Mouse (Mus musculus) adrenal gland, adult (tissue): ENCODE results near the gene Scap.
A peak's percentile ranks its signal among the peaks of the same experiment; 100 is the strongest.

Experiments
- DNase-seq, 2 experiments: peaks; one replicate each; pipeline ENCODE4 v3.0.0; 2022 to 2023; ENCODE audit warnings: low spot score in 1 of 2; ENCODE audit not compliant: inconsistent age in 2 of 2

Scap gene

DNA sequence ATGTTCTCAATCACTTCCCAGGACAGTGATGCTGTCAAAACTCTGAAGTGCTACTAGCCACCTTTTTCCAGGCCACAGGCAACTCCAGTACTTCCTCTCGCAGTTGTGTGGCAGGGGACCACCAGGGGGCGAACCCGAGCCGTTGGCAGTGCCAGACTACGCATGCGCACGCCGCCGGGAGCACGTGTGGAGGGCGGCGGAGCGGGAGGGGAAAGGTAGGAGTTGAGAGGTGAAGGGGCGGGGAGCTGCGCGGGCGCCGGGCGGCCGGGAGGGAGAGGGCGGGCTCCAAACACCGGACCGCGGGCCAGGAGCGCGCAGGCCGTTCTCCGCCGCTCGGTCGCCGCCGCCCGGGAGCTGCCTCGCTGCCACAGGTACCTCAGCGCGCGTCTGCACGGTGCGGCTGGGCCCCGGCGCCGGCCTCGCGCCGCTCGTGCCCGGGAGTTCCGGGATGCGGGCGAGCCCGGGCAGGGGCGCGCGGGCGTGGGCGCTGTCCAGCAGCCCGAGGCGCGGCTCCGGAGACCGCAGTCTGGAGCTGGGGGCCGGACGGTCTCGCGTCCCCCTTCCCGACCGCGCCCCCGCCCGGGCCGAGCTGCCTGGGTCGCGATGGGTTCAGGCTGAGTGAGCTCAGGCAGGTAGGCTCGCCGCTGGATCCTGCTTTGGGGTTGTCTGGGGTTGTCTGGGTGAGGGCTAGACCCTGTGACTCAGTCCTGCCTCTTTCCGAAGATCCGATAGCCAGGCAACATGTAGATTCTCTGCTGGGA is at the start of gene Scap:
Gene Scap (plus strand): TSS at position 154 of the 761 bp plus-strand sequence.
- DNase-seq: peak; percentile 97 to 100

DNA sequence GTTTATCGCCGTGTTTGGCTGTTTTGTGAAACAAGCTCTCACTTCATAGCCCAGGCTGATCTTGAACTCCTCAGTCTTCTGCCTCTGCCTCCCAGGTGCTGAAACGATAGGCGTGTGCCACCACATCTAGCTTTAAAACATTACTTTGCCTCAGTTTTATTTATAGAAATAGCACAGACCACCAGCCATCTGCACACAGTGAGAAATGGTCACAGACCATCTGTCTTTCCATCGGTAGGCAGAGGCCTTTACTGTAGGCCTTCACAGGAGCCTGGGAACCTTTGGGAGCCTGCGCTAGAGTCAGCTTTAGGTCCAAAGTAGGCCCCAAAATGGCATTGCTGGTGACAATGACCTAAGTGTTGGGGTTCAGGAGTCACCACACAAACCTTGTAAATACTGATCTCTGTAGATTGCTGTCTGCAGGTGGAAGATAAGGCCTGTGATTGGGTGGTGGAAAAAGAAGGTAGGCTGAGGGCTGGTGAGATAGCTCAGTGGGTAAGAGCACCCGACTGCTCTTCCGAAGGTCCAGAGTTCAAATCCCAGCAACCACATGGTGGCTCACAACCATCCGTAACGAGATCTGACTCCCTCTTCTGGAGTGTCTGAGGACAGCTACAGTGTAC is 48.9 kb upstream of the Scap start:
- no peak for DNase-seq

DNA sequence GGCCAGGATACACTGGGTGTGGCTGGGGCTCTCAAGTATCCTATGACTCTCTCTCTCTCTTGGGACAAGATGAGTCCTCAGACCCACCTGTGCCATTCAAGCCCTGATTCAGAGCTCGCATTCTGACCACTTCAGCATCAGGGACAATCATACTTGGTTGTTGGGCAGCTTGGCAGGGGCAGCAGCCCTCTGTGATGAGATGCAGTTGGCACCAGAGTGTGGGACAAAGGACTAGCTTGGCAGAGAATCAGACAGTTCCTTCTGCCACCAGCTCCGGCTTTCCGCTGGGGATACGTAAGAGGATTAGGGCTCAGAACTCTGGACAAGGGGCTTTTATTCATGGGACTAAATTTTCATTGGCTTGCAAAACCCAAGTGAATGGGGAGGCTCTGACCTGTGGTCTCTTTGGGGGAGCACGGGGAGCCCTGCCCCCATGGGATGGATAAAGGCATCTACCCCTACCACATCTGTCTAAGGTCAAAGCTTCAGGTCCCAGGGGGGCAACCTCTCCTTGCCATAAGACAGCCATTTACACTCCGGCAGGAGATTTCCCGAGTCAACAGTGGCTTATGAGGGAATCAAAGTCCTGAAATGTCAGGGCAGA is 45.7 kb upstream of the Scap start:
- no peak for DNase-seq

DNA sequence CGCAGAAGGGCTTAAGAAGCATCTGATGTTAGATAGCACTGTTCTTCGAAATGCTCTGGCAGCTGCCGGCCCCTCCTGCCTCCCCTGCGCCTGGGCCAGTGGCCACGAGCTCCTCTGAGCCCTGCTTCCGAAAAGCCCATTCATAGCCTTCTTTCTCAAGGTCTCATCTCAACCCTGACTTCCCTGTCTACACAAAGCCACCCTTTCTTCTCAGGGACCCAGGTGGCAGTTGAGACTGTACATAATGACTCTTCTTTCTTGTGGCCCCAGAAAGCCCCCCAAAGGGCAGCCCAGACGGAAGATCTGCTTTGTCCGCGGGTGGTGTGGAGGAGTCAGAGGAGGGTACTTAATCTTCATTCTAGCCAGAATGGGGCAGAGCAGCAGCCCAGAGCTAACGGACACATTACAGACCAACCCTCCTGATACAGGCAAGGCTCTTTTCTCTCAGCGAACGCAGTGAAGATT is 39.8 kb upstream of the Scap start:
- peak in 1 of 2 experiments; percentile 60 for DNase-seq

DNA sequence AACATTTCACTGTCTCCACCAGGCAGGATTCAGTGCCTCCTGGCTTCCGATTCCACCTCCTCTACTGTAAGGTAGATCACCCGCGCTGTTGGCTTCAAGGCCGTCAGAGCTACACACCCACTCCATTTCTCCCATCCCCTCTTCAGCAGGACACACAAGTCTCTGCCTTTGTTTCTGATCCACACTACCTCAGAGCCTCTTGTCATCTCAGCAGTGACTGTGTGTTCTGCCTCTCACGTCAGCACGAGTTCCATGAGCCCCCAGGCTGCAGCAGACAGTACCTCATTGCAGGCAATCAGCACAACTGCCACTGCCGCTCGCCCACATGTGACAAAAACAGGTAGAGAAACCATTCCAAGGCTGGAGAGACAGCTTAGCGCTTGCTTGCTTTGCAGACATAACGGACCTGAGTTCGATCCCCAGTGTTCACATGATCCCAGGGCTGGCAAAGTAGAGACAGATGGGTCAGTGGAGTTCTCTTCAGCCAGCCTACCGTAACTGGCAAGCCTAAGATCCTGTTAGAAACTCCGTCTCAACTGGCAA is 39.1 kb upstream of the Scap start:
- DNase-seq: no peak

DNA sequence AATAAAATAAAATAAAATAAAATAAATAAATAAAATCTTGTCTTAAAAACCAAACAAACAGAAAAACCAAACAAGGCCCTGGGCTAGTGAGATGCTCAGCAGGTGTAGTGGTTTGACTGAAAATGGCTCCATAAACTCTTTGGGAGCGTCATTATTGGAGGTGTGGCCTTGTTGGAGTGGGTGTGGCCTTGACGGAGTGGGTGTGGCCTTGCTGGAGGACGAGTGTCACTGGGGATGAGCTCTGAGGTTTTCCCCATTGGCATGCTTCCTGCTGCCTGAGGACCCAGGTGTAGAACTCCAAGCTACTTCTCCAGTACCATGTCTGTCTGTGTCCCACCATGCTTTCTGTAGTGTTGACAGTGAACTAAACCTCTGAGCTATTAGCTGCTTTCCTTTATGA is 38.3 kb upstream of the Scap start:
- DNase-seq: no peak

DNA sequence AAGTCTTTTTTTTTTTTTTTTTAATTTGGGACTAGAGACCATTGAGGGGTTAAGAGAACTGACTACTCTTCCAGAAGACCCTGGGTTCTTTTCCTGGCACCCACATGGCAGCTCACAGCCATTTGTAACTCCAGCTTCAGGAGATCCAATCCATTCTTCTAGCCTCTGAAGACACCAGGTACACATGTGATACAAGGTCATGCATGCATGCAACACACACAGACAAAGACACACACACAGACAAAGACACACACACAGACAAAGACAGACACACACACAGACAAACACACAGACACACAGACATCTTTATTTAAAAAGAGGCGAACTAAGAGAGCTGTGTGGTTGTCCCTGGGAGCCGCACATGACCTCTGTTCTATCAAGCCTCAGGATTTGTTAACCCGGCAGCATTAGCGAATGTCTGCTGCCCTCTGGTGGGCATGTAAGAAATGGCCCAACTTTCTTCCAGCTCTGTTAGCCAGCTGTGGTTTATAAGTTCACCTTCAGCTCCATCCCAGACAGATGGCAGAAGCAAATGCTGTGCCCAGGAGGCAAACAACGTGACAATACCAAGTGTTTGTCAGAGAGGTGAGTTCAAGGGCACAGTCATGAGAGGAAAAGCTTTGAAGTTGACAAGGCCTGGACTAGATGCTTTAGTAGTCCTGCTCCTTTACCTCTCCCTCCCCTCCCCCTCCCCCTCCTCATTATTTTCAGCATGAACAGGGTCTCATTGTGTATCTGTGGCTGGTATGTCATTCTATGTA is 36.0 kb upstream of the Scap start:
- DNase-seq: peak; percentile 86 to 95

DNA sequence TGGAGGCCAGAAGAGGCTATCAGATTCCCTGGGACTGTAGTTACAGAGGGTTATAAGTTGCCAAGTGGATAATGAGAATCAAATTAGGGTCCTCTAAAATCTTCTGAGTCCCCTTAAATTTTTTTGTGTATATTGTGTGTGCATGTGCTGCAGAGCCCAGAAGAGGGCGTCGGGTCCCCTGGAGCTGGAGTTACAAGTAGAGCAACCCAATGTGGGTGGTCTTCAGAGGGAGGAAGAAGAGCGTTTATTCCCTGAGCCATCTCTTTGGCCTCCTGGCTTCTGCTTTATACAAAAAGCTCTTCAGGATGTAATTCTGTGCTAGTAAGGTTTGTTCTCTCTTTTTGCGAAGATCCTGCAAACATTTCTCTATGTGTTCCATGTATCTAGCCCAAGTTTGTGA is 28.6 kb upstream of the Scap start:
- no peak for DNase-seq

DNA sequence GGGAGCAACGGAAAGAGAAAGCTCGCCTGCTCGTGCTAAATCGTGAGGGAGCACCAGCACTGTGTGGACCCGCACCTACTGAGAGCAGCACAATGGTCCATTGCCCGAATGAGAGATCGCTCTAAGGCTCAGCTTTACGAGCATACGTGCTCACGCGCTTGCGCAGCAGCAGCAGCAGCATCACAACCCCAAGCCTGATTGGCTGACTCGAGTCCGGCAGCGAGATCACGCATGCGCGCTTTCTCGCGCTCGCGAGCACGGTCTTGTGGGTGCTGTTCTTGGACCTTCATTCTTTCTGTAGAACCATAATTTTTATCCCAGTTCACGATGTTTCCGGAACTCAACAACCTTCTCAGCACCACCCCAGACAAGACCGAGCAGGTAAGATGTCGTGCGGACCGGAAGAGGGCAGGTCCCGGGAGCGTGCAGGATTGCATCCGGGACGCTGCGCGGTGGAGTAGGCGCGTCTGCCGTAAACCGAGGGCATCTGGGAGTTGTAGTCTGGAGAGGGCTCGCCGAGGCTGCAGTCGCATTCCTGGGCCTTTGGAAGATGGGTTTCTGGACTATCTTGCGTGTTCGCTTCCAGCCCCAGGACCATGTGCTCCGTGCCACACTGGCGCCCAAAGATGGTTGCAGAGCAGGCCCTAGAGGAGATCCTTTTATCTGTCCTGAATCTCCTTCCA is 28.0 kb upstream of the Scap start, which contains the start of gene Elp6:
Gene Elp6 (plus strand): TSS at position 205 of the 683 bp plus-strand sequence.
- peak; percentile 94 to 99 for DNase-seq

DNA sequence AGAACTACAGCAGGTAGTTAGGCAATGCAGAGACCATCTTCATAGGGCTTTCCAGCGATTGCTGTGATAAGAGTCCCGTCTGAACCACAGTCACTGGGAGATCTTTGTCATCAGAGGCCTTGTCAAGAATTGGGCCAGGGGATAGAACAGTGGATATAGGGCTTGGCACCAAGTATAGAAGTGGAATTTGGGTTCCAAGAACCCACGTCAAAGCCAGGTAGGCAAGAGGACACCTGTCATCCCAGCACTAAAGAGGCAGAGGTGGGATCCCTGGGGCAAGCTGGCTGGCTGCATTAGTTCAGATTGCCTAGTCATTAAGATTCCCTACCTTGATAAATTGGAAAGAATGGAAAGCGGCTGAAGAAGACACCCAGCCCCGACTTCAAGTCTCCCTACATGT is 26.7 kb upstream of the Scap start:
- no peak for DNase-seq

DNA sequence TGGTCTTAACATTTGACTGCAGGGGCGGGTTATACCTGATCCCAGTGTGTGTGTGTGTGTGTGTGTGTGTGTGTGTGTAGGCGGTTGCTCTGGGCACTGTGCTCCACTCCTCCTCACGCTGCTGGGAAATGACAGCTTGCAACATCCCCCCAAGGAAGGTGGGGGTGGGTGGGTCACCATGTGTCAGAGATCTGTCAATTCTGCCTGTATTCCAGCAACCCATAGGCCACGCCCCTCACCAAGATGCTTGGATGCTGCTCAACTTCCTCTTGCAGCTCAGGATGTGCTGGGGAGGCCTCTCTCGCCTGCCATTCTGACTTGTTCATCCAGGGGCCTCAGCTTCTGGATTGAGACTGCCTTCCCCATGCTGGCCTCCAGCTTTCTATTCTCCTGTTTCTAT is 18.4 kb upstream of the Scap start:
- no peak for DNase-seq

DNA sequence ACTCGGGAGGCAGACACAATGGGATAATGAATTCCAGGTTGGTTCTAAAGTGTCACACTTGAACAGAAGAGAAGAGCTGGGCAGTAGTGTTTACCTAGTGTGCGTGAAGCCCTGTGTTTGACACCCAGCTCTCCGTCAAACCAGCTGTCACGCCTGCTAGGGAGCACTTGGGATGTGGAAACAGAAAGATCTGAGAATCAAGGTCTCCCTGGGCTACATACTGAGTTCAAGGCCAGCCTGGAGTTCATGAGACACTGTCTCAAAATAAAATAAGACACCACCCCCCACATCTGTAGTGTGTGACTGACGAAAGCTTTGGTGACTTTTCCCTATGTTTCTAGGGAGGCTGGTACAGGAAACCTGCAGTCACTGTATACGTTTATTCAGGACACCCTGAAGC is 17.7 kb upstream of the Scap start:
- DNase-seq: peak; percentile 18 to 57

DNA sequence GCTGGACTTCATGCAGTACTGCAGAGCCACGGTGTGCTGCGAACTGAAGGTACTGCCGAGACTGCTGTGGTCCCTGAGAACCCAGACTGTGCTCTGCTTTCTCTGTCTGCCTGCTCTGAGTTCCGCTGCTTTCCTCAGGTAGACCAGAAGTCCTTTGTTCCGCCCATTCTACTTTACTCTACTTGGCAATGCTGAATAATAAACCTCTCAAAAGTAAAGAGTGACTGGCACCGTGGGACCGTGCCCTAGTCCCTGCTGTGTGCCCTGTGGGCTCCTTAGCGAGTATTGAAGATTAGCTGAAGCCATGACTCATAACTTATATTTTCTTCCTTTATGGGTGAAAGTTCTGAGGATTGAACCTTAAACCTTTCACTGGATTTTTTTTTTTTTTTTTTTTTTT is 17.2 kb upstream of the Scap start:
- DNase-seq: no peak

DNA sequence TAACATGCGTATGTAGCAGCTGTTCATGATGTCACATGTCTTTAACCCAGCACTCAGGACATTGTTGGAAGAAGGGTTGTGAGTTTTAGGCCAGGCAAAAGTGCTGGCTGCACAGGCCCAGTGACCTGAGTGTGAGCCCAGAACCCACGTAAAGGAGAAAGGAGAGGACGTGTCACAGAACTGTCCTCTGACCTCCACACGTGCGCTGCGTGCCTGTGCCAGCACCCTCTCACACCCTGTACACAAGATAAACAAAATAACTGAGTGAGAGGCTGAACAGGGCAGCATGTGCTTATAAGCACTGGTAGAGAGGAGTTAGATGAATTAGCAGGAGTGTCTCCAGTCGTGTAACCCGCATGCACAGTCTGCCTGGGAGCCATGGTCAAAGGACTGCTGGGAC is 16.6 kb upstream of the Scap start:
- no peak for DNase-seq

DNA sequence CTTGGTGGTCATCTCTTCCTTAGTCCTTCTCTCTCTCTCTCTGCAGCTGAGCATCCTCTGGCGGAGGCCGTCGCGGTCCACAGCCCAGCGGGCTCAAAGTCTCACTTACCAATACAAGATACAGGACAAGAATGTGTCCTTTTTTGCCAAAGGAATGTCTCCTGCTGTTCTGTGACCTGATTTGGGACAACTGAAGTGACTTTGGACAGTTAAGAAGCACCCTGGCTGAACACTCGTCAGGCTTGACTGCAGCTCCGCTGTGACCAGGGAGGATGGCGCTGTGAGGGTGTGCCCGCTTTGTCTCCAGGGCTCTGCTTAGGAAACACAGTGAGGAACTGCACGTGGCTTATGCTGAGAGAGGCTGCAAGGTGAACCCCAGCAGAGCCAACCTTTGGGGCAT is 12.3 kb upstream of the Scap start:
- no peak for DNase-seq

DNA sequence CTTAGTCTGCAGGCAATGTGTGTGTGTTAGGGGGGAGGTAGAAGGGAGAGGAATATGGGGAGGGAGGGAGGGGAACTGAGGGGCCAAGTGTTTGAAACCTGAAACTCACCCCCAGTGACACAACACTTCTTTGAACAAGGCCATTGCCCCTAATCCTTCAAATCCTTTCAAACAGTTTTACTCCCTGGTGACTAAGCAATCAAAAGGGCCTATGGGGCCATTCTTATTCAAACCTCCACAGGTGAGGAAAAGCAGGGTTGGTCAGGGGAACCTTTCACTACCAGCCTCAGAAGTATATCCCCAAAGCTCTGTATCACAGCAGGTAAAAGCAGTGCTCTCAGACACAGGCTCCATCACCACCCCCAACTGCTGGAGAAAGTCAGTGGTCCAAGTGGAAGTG is 10.1 kb upstream of the Scap start:
- DNase-seq: no peak

DNA sequence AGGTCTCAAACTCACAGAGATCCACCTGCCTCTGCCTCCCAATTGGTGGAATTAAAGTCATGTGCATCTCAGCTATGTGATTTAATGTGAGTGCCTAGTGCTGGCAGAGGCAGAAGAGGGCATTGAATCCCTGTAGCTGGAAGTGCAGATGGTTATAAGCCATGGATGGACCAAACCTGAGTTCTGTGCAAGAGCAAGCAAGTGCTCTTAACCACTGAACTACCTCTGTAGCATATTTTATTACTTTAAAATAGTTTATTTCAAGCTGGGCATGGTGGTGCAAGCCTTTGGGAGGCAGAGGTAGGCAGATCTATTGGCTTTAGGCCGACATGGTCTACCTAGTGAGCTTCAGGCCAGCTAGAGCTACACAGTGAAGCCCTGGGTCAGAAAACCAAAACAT is 8.9 kb upstream of the Scap start:
- no peak for DNase-seq

DNA sequence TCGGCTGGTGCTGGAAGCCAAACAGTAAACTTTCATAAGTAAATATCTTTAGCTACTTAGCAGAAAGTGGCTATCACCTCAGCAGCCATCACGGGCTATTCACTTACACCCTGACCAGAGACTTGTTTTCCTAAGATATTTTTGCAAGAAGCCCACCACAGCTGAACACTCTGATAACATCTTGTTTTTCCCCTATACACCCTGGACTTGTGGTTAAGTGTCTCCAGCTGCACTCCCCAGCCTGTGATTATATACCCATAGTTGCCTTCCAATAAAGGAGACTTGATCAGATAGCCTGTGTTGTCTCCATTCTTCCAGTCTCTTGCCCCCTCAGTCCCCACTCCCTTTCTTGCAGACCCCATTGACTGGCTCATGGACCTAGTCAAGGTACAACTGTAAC is 4.9 kb upstream of the Scap start:
- DNase-seq: no peak

DNA sequence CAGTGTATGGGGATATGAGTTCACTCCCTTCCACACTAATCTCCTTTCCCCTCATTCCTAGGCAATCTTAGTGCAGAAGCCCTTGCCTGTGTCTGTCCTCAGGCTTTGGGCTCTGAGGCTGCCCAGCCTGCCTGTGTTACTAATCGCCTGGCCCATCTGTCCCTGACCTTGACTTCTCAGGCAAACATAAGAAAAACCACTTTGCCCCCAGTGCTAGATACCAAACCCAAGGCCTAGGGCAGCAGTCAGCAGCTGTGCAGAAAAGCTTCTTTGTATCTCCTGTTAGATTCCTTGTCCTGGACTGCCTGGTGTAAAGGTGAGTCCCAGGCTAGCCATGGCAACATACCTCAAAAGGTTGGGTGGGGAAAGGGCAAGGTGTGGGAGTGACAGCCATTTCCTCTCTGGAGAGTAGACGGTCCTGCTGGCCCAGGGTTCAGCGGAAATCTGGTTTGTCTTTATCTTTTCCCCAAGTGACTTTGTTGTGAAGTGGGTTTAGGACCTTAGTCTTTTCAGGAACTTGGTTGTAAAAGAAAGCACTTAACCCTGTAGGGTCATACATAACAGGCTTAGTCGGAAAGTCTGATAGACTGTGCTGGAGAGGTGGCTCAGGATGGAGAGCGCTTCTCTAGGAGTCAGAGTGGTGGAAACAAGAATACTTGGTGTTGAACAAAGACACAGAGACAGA is 4.0 kb upstream of the Scap start:
- peak; percentile 41 to 74 for DNase-seq

DNA sequence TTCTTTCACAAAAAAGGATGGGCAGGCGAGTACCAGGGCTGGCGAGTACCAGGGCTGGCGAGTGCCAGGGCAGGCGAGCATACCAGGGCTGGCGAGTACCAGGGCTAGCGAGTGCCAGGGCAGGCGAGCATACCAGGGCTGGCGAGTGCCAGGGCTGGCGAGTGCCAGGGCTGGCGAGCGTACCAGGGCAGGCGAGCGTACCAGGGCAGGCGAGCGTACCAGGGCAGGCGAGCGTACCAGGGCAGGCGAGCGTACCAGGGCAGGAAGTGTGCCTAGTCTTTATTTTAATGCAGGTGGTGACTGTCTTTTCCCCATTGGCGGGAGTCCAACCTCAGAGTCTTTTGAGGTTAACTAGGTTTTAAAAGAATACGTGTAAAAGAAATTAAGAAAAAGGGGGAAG is 3.4 kb upstream of the Scap start:
- DNase-seq: no peak
